Mouse (Mus musculus): ENCODE data around the gene Irf3. TPM values are rescaled to one million over a fixed set of nuclear protein-coding genes. Genes with fewer than 3 reads are reported as not detected.
A peak's percentile ranks its signal among the peaks of the same experiment; 100 is the strongest.

Irf3 gene
- polyA plus RNA-seq, 1 experiment = 105 TPM

GRCm38 (mm10) chr7:44973415-44974130 is 23.9 kb upstream of the Irf3 start:
- WGBS = 45% methylated on average over 14 of the region's 14 CpGs
- Histone ChIP-seq H3K4me3 (ENCODE audit: insufficient read depth, low read depth, low read length) (no peak overlapping the region), H3K36me3 (ENCODE audit: control insufficient read depth, insufficient read depth, low read length) (peaks cover 1% of the 10 kb centered on the region), H3K27me3 (replicated peaks; ENCODE audit: control insufficient read depth, insufficient read depth, low read length) (no peaks in the 10 kb centered on the region), H3K27ac (ENCODE audit: insufficient read depth, low read depth, low read length) (no peak overlapping the region), H3K4me1 (ENCODE audit: control insufficient read depth, insufficient read depth, low read length) (peaks cover 9% of the 10 kb centered on the region; the same call in 1 of the 2 replicates)
- no peak for DNase-seq
- TF ChIP-seq CTCF (conservative IDR thresholded peaks at IDR 0.05; ENCODE audit: insufficient read depth, insufficient read length, low read depth, low read length) (no peak), POLR2A (IDR thresholded peaks at IDR 0.05; ENCODE audit: low read depth, low read length) (no peak)

GRCm38 (mm10) chr7:44974383-44975116 is 22.9 kb upstream of the Irf3 start, which contains the start of gene Cpt1c:
Gene Cpt1c, minus strand, starts transcription at chr7:44974851.
- Histone ChIP-seq H3K27me3 (replicated peaks; ENCODE audit: control insufficient read depth, insufficient read depth, low read length) (no peaks in the 10 kb centered on the region), H3K4me3 (ENCODE audit: insufficient read depth, low read depth, low read length) (peak within 1 kb of the TSS; percentile 57), H3K4me1 (ENCODE audit: control insufficient read depth, insufficient read depth, low read length) (peaks cover 9% of the 10 kb centered on the region; the same call in 1 of the 2 replicates), H3K36me3 (ENCODE audit: control insufficient read depth, insufficient read depth, low read length) (peaks cover 1% of the 10 kb centered on the region), H3K27ac (ENCODE audit: insufficient read depth, low read depth, low read length) (no peak within 1 kb of the TSS)
- WGBS = 6% methylated on average over 22 of the region's 22 CpGs
- peak; percentile 76 for DNase-seq
- TF ChIP-seq POLR2A (IDR thresholded peaks at IDR 0.05; ENCODE audit: low read depth, low read length) (no peak), CTCF (conservative IDR thresholded peaks at IDR 0.05; ENCODE audit: insufficient read depth, insufficient read length, low read depth, low read length) (no peak)

GRCm38 (mm10) chr7:44975117-44975419 is 22.4 kb upstream of the Irf3 start:
- H3K4me1 ChIP-seq (ENCODE audit: control insufficient read depth, insufficient read depth, low read length) = peaks cover 9% of the 10 kb centered on the region; the same call in 1 of the 2 replicates
- H3K4me3 ChIP-seq (ENCODE audit: insufficient read depth, low read depth, low read length) = no peak overlapping the region
- H3K27ac ChIP-seq (ENCODE audit: insufficient read depth, low read depth, low read length) = no peak overlapping the region
- no peaks in the 10 kb centered on the region for H3K27me3 ChIP-seq (replicated peaks; ENCODE audit: control insufficient read depth, insufficient read depth, low read length)
- TF ChIP-seq CTCF (conservative IDR thresholded peaks at IDR 0.05; ENCODE audit: insufficient read depth, insufficient read length, low read depth, low read length) = no peak
- no peak for TF ChIP-seq POLR2A (IDR thresholded peaks at IDR 0.05; ENCODE audit: low read depth, low read length)
- H3K36me3 ChIP-seq (ENCODE audit: control insufficient read depth, insufficient read depth, low read length) = peaks cover 1% of the 10 kb centered on the region
- DNase-seq = no peak
- 29% methylated on average over 6 of the region's 6 CpGs for WGBS

- no peaks in the 10 kb centered on the region for H3K27me3 ChIP-seq (replicated peaks; ENCODE audit: control insufficient read depth, insufficient read depth, low read length)
- WGBS = 91% methylated on average over 3 of the region's 3 CpGs
- H3K36me3 ChIP-seq (ENCODE audit: control insufficient read depth, insufficient read depth, low read length) = peaks cover 7% of the 10 kb centered on the region
- TF ChIP-seq CTCF (conservative IDR thresholded peaks at IDR 0.05; ENCODE audit: insufficient read depth, insufficient read length, low read depth, low read length) (no peak), POLR2A (IDR thresholded peaks at IDR 0.05; ENCODE audit: low read depth, low read length) (no peak)
- H3K4me1 ChIP-seq (ENCODE audit: control insufficient read depth, insufficient read depth, low read length) = peaks cover 3% of the 10 kb centered on the region; the same call in 1 of the 2 replicates
- H3K27ac ChIP-seq (ENCODE audit: insufficient read depth, low read depth, low read length) = no peak overlapping the region
- no peak overlapping the region for H3K4me3 ChIP-seq (ENCODE audit: insufficient read depth, low read depth, low read length)
- DNase-seq = no peak
These were observed 19.1 kb upstream of the Irf3 start for GRCm38 (mm10) chr7:44978300-44978699.

- DNase-seq = no peak
- WGBS = 94% methylated on average over 8 of the region's 8 CpGs
- no peaks in the 10 kb centered on the region for H3K27me3 ChIP-seq (replicated peaks; ENCODE audit: control insufficient read depth, insufficient read depth, low read length)
- peaks cover 7% of the 10 kb centered on the region for H3K36me3 ChIP-seq (ENCODE audit: control insufficient read depth, insufficient read depth, low read length)
- no peak for TF ChIP-seq CTCF (conservative IDR thresholded peaks at IDR 0.05; ENCODE audit: insufficient read depth, insufficient read length, low read depth, low read length)
- no peak for TF ChIP-seq POLR2A (IDR thresholded peaks at IDR 0.05; ENCODE audit: low read depth, low read length)
- H3K4me1 ChIP-seq (ENCODE audit: control insufficient read depth, insufficient read depth, low read length) = no peaks in the 10 kb centered on the region
- H3K4me3 ChIP-seq (ENCODE audit: insufficient read depth, low read depth, low read length) = no peak overlapping the region
- H3K27ac ChIP-seq (ENCODE audit: insufficient read depth, low read depth, low read length) = no peak overlapping the region
These were observed 15.9 kb upstream of the Irf3 start for GRCm38 (mm10) chr7:44981539-44981938.

GRCm38 (mm10) chr7:44983085-44983484 is 14.4 kb upstream of the Irf3 start:
- WGBS = 22% methylated on average over 6 of the region's 6 CpGs
- Histone ChIP-seq H3K4me3 (ENCODE audit: insufficient read depth, low read depth, low read length) (no peak overlapping the region), H3K36me3 (ENCODE audit: control insufficient read depth, insufficient read depth, low read length) (peaks cover 6% of the 10 kb centered on the region; the same call in 1 of the 2 replicates)

More at GRCm38 (mm10) chr7:44983085-44983484, 14.4 kb upstream of the Irf3 start:
- Histone ChIP-seq H3K4me1 (ENCODE audit: control insufficient read depth, insufficient read depth, low read length) (peaks cover 4% of the 10 kb centered on the region; the same call in 1 of the 2 replicates), H3K27ac (ENCODE audit: insufficient read depth, low read depth, low read length) (no peak overlapping the region), H3K27me3 (replicated peaks; ENCODE audit: control insufficient read depth, insufficient read depth, low read length) (no peaks in the 10 kb centered on the region)
- TF ChIP-seq CTCF (conservative IDR thresholded peaks at IDR 0.05; ENCODE audit: insufficient read depth, insufficient read length, low read depth, low read length) (peak; percentile 97), POLR2A (IDR thresholded peaks at IDR 0.05; ENCODE audit: low read depth, low read length) (no peak)
- peak; percentile 90 for DNase-seq
